Mouse (Mus musculus) adrenal gland, adult 8-10 months (tissue): ENCODE data around the gene Eno4. TPM values are rescaled to one million over a fixed set of nuclear protein-coding genes. Genes with fewer than 3 reads are reported as not detected.

Experiments used
- DNase-seq: peaks from one replicate; pipeline ENCODE4 v3.0.0; 2022
- microRNA-seq, 2 experiments: library from miRNA; unstranded; fragments of <30 nt; microRNA quantifications; one replicate each; pipeline ENCODE4 v1.2.0; 2022
- total RNA-seq, 4 experiments: library from RNA; stranded (reverse); gene quantifications; 2 replicates each; pipeline ENCODE4 v1.2.4; 2022

Gene Eno4
- total RNA-seq, 4 experiments from 2014 or later, result 0.24 to 0.71 (median 0.29) TPM

DNA sequence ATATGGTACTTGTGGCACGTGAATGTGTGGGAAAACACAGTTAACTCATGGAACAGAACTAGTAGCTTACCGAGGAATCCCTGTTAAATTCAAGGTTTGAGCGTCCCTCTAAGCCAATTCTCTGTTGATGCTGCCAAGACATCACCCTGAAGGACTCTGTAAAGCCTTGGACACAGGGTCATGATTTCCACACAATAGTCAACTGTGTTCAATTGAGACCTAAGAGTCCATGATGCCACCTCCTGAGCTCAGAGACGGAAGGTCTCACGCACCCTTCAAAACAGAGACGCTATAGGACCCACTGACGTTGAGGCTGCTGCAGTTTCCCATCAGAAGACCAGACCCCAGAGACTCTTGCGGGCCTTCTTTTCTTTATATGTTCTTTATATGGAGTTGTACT lies 30.9 kb downstream of the Eno4 start:
- peak; percentile 45 for DNase-seq

DNA sequence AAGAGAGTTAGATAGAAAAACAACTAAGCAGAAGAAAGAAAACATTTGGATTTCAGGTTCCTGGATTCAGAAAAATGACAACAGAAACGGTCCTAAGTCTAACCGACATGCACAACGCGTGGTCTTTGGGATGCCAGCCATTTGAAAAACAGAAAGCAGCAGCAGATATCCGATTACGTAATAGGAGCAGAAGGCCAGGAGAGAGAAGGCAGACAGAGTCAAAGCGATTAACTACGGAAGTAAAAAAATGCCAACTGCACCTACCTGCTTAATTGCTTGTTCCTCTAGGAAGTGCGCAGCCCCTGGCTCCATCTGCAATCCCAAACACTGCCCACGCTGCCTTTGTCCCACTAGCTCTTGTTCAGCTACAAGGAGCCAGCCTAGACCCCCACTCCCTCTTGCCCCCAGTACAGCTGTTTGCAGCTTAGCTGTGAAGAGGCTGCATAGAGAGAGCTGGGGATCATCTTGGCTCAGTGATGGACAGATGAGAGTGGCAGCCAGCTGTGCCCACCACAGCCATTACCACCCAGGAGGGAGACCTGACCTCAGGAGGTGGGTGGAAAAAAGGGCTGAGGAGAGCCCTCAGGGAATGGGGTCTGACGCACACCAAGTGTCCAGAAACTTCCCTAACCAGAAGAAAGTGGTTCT lies 32.1 kb downstream of the Eno4 start:
- DNase-seq, result no peak

- peak; percentile 44 for DNase-seq
Observed at GRCm38 (mm10) chr19:58978401-58979171, 35.4 kb downstream of the Eno4 start.

DNA sequence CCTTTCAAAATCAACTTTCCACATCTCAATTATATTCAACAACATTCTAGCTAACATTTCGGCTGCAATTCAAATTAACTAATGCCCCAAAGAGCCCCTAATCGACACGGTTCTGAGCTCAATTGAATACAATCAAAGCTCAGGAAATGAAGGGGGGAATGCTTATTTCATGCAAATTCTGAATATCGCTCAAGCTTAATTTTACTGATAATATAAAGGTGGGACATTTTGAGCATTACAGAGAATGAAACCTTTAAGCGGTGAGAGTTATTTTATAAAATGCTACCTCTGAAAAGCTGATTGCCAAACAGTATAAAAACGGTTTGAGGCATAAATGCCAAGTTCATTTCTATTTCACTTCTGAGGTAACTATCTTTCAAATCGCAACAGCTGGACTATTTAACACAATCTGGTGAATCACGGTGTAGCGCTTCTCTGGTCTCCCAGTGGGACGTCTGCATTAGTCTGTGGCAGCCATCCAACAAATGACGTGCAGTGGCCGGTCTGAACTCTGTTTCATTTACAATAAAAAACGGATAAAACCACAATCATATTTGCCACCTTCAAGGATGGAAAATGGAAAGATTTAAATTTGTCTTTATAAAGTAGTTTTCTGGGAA lies 36.3 kb downstream of the Eno4 start:
- peak; percentile 35 for DNase-seq

GRCm38 (mm10) chr19:58980056-58980440 lies 36.8 kb downstream of the Eno4 start:
- DNase-seq, result no peak

DNA sequence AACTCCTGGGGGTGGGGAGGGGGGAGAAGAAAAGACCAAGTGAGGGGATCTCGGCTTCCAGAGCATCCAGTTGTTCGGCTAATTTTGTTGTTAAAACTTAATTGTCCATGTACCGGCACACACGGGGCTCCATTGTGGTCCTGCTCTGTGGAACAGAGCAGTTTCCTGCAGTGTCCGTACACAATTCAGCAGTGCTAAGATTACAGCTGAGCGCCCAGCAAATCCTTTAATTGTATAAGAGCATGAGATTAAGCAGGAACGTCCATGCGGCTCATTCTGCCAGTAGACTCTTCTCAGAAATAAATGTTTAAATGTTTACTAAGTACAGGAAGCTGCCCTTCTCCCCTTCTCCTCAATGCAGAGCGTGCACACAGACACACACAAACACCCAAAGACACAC lies 38.3 kb downstream of the Eno4 start:
- no peak for DNase-seq

GRCm38 (mm10) chr19:59002827-59003226 lies 59.6 kb downstream of the Eno4 start:
- DNase-seq, result no peak

DNA sequence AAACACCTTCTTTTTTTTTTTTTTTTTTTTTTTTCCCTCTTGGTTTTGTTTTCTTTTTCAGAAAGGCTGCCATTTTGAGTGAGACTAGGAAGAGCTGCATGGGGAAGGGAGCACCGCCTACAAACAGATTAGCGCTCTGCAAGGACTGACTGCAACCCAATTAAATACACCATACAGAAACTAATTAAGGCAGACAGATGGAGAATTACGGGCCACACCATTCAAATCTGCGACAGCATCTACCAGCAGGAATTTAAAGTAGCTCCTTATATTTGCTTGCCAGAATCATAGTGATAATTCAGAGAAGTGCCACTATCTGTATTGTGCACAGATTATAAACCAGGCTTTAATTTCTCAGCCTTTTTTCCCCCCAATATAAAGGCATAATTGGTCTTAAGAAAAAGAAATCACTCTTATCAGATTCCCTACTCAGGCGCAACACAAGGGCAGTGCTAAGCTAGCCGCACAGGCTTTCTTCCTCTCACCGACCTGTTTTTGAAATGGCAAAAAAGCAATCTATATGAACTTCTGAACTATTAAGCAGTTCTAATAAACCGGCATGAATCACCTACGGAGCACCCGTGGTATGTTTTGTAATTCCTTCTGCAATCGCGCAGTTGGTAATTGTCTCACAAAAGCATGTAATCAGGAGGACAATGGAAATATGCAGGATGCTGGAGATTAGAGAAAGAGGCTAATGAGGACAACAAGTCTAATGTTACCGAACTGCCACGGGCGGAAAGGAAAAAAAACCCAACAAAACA lies 63.5 kb downstream of the Eno4 start:
- no peak for DNase-seq

DNA sequence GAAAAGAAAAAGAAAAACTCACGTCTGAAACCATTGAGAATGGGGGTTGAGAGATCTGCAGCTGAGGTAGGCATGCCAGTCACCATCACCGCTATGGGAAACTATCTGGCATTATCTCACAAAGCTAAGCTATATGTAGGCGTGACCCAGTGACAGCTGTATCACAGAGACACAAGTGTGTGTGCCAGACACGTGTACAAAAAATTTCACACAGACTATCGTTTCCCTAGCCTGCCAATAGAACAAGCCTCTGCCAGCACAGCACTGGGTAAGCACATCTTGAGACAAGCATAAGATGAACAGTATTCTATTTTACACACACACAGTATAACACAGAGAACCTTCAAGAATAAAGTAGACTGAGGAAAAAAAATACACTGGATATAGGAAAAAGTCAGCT lies 67.6 kb downstream of the Eno4 start:
- no peak for DNase-seq

Small RNAs within 50 kb of the gene (microRNA-seq; reads per million reads assigned to microRNA genes)
- gene Mir3086, result 5.5 to 7.4 reads per million in 2 experiments

Other genes starting within 250 kb of the Eno4 start
- gene Pnliprp1, start 214.5 kb upstream of the Eno4 start, total RNA-seq, result not detected
- gene Pnliprp2, start 183.7 kb upstream of the Eno4 start, total RNA-seq, result not detected
- under 1 TPM in 1 of 4 experiments, not detected in 3; 0.28 TPM for gene 1700019N19Rik, start 149.0 kb upstream of the Eno4 start, total RNA-seq
- 100 to 1,000 TPM in 3 of 4 experiments, 10 to 100 TPM in 1; 90.2 to 190 (median 131) TPM for gene Hspa12a, start 229 bp downstream of the Eno4 start, total RNA-seq
- gene Shtn1, start 132.7 kb downstream of the Eno4 start, total RNA-seq, result 10 to 100 TPM; 18.8 to 31.5 (median 25.7) TPM
- gene Vax1, start 226.6 kb downstream of the Eno4 start, total RNA-seq, result not detected